Mouse (Mus musculus) heart, embryonic 14.5 days (tissue): ENCODE data around the gene Taz. TPM values are rescaled to one million over a fixed set of nuclear protein-coding genes. Genes with fewer than 3 reads are reported as not detected.

Experiments used
- ATAC-seq: fragments of 200-750 bp; cut with Nextera tagmentation; 2 replicates; pipeline ENCODE4 v1.8.0; 2017; ENCODE audit warnings: low read depth, moderate TSS enrichment; ENCODE audit not compliant: insufficient number of reproducible peaks, insufficient read depth, low FRiP score
- H3K27ac ChIP-seq, 2 experiments: fragments of 200-500 bp in 1 of 2; fragments of 300-500 bp in 1 of 2; sonication (generic) in 1 of 2; replicated peaks in 1 of 2; 2 replicates each; pipeline ENCODE4 v1.5.1; 2012 to 2014; ENCODE audit warnings: low read depth in 2 of 2, low read length in 2 of 2, control low read depth in 1 of 2, mild to moderate bottlenecking in 1 of 2, mixed read lengths in 1 of 2; ENCODE audit not compliant: control insufficient read depth in 1 of 2, insufficient read depth in 1 of 2
- H3K27me3 ChIP-seq: fragments of 300-500 bp; sonication (generic); 2 replicates; pipeline ENCODE4 v1.6.1; 2014; ENCODE audit warnings: mild to moderate bottlenecking, low read length, control low read depth; ENCODE audit not compliant: control insufficient read depth, insufficient read depth
- H3K36me3 ChIP-seq: fragments of 300-500 bp; sonication (generic); 2 replicates; pipeline ENCODE4 v1.6.1; 2014; ENCODE audit warnings: mild to moderate bottlenecking, control low read depth, low read length, mixed read lengths; ENCODE audit not compliant: control insufficient read depth, insufficient read depth
- H3K4me1 ChIP-seq, 2 experiments: fragments of 200-500 bp in 1 of 2; fragments of 300-500 bp in 1 of 2; sonication (generic) in 1 of 2; 2 replicates each; pipeline ENCODE4 v1.6.1; 2012 to 2014; ENCODE audit warnings: low read length in 2 of 2, control low read depth in 1 of 2, mixed read lengths in 1 of 2; ENCODE audit not compliant: control insufficient read depth in 2 of 2, insufficient read depth in 2 of 2
- H3K4me2 ChIP-seq: fragments of 300-500 bp; sonication (generic); 2 replicates; pipeline ENCODE4 v1.6.1; 2014; ENCODE audit warnings: mild to moderate bottlenecking, low read length
- H3K4me3 ChIP-seq, 2 experiments: fragments of 200-500 bp in 1 of 2; fragments of 300-500 bp in 1 of 2; sonication (generic) in 1 of 2; 2 replicates each; pipeline ENCODE4 v1.5.1; 2012 to 2014; ENCODE audit warnings: low read length in 2 of 2, mild to moderate bottlenecking in 2 of 2, control low read depth in 1 of 2, low read depth in 1 of 2, moderate library complexity in 1 of 2; ENCODE audit not compliant: control insufficient read depth in 1 of 2, insufficient read depth in 1 of 2
- H3K9ac ChIP-seq: fragments of 300-500 bp; sonication (generic); 2 replicates; pipeline ENCODE4 v1.6.1; 2014; ENCODE audit warnings: mild to moderate bottlenecking, low read length
- H3K9me3 ChIP-seq: fragments of 300-500 bp; sonication (generic); 2 replicates; pipeline ENCODE4 v1.6.1; 2016; ENCODE audit warnings: low read length, control low read depth; ENCODE audit not compliant: control insufficient read depth
- WGBS: fragments of 180-500 bp; shearing (Covaris S2); extraction: QIAGEN DNeasy Blood & Tissue Kit; methylation state at CpG from one replicate; pipeline ENCODE4 v1.1.7; 2014; 5-methylcytosine and 5-hydroxymethylcytosine counted together
- polyA plus RNA-seq: library from polyadenylated mRNA; unstranded; fragments of >200 nt; fragmentation: Nextera tagmentation; extraction: Ambion mirVana; gene quantifications from 2 replicates; pipeline ENCODE4 v1.2.1, GENCODE M21; 2014

The Taz gene
- polyA plus RNA-seq, 1 experiment from 2014 or later: 64.5 TPM

DNA sequence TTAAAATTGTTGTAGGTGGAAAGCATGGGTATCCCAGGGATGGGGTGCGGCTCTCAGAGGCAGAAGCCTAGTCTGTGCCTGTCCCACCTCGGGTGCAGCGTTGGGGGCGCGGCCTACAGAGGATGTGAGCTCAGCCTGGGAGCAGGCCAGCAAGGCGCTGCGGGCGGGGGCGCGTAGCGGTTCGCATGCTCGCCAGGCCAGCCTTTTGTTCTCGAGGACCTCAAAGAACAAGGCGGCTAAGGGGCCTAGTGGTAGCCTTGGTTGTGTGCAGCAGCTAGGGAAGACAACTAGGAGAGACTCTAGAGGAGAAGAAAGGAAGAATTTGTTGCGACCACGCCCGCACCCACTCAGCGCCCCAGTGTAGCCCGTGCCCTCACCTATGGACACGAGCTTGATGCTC, 36.0 kb upstream of the Taz start:
- Histone ChIP-seq H3K27me3 (no peaks in the 10 kb centered on the region), H3K4me3 (peak overlapping the region; percentile 58 to 95), H3K9me3 (no peaks in the 10 kb centered on the region), H3K9ac (peak overlapping the region; percentile 85), H3K27ac (peak overlapping the region; percentile 95 to 99), H3K4me1 (no peaks in the 10 kb centered on the region), H3K36me3 (peaks cover 31% of the 10 kb centered on the region), H3K4me2 (peak overlapping the region; percentile 74)
- peak; percentile 54 for ATAC-seq
- 26% methylated on average over 21 of the region's 21 CpGs for WGBS

- Histone ChIP-seq H3K4me3 (peak overlapping the region; percentile 58 to 95), H3K9ac (peak overlapping the region; percentile 85), H3K27ac (peak overlapping the region; percentile 95 to 99), H3K4me1 (no peaks in the 10 kb centered on the region), H3K9me3 (no peaks in the 10 kb centered on the region), H3K36me3 (peaks cover 25% of the 10 kb centered on the region), H3K4me2 (peak overlapping the region; percentile 74), H3K27me3 (no peaks in the 10 kb centered on the region)
- ATAC-seq: peak; percentile 81
- WGBS: 16% methylated on average over 38 of the region's 38 CpGs
Measured at GRCm38 (mm10) chrX:74246213-74246681, 35.5 kb upstream of the Taz start.

DNA sequence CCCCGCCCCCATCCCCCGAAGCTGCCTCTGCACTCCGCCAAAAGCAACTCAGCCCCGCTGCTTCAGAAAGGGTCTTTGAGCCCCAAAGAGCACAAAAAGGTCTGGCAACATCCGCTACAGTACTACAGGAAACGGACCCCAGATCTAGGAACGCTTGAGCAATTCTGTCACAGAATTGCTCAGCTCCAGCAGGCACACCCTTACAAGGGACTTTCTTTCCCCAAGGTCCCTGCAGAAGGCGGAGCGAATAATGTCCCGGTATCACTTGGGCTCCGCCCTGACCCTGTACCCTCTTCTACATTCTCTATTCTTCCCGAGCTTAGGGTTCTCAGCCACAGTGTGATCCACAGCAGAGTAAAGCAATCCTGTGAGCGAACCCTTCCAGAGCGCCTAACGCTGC, 35.0 kb upstream of the Taz start:
- Histone ChIP-seq H3K9ac (peak overlapping the region; percentile 71), H3K27ac (peak overlapping the region; percentile 90 to 95), H3K4me3 (peak overlapping the region; percentile 58 to 65), H3K27me3 (no peaks in the 10 kb centered on the region), H3K36me3 (peaks cover 20% of the 10 kb centered on the region), H3K9me3 (no peaks in the 10 kb centered on the region), H3K4me2 (peak overlapping the region; percentile 66), H3K4me1 (no peaks in the 10 kb centered on the region)
- WGBS: 18% methylated on average over 14 of the region's 15 CpGs
- ATAC-seq: peak; percentile 33

DNA sequence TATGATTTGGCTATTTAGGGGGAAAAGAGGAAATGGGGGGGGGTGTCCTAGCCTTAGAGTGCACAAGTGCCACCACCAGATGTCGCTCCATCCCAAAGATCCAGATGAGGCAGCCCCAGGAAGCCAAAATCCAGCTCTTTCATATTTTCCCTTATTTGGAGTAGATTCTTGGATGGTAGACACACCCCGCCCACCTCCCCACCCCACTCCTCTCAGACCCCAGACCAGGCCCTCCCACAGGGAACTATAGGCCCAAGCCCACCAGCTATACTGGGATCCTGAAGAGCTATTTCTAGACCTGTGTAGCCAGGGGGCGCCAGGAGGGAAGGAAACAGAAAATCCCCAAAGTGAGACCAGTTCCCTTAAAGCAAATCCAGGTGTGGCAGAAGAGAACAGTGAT, 33.1 kb upstream of the Taz start:
- Histone ChIP-seq H3K36me3 (0 out of 2 replicates have a peak, but pooled peaks cover under 1% of the 10 kb centered on the region), H3K9me3 (no peaks in the 10 kb centered on the region), H3K27ac (peak overlapping the region; percentile 77 to 89), H3K27me3 (no peaks in the 10 kb centered on the region), H3K4me3 (peak overlapping the region; percentile 43 to 55), H3K9ac (peak overlapping the region; percentile 75), H3K4me1 (no peaks in the 10 kb centered on the region), H3K4me2 (peak overlapping the region; percentile 66)
- ATAC-seq: no peak
- WGBS: 20% methylated on average over 3 of the region's 3 CpGs

DNA sequence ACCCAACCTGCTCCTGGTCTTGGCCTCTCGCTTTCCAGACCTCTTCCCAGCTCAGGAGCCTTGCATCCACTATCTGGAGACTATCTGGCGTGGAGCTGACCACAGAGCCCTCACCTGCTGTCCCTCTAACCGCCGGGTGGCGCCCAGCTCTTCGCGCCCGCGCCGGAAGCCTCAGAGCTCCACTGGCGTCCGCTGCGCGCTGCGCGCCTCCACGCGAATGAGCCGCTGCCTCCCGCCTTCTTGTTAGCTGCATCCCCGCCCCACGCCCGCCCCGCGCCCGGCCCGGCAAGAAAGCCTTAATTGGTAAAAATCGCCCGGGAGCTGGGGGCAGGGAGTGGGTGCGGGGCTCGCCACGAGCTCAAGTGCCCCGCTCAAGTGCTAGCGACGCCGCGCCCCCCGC, 32.1 kb upstream of the Taz start, which contains the start of gene Flna:
TSS of gene Flna (minus strand) at position 206 of the 400 bp plus-strand sequence.
- Histone ChIP-seq H3K27ac (peak within 1 kb of the TSS; percentile 77 to 89), H3K4me2 (peak within 1 kb of the TSS; percentile 66), H3K4me1 (no peaks in the 10 kb centered on the region), H3K4me3 (peak within 1 kb of the TSS; percentile 43 to 55), H3K36me3 (no peaks in the 10 kb centered on the region), H3K9ac (peak within 1 kb of the TSS; percentile 75), H3K9me3 (no peaks in the 10 kb centered on the region), H3K27me3 (no peaks in the 10 kb centered on the region)
- no peak for ATAC-seq
- 20% methylated on average over 38 of the region's 38 CpGs for WGBS

- WGBS: 14% methylated on average over 39 of the region's 39 CpGs
- Histone ChIP-seq H3K4me1 (no peaks in the 10 kb centered on the region), H3K4me3 (peak within 1 kb of the TSS; percentile 57 to 76), H3K4me2 (peak within 1 kb of the TSS; percentile 70), H3K36me3 (peaks cover 25% of the 10 kb centered on the region), H3K27ac (peak within 1 kb of the TSS; percentile 90 to 92), H3K9me3 (no peaks in the 10 kb centered on the region), H3K27me3 (no peaks in the 10 kb centered on the region), H3K9ac (peak within 1 kb of the TSS; percentile 86)
- ATAC-seq: peak; percentile 92
Measured at GRCm38 (mm10) chrX:74254153-74254887, 27.4 kb upstream of the Taz start, which contains the start of gene Emd. Emd (plus strand) TSS chrX:74254687.

DNA sequence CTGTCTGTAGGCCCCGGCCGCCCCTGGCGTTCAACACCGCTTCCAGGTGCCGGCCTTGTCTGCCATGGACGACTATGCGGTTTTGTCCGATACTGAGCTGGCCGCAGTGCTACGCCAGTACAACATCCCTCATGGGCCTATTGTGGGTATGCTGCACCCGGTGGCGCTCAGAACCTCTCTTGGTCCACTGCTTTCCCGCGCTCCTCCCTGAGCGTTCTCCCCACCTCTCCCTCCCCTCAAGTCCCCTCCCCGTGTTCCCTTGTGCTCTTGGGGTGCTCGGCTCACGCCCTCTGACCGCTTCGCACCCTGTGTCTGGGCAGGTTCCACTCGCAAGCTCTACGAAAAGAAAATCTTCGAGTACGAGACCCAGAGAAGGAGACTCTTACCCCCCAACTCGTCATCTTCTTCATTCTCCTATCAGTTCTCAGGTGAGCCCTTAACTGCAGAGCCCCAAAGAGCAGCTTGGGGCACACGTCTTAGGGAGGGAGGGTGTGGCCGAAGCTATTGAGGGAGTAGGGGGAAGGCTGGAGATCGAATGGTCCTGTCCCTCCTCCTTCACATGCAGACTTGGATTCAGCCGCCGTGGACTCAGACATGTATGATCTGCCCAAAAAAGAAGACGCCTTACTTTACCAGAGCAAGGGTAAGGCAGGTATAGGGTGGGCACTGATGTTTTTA, 26.7 kb upstream of the Taz start:
- H3K27ac ChIP-seq: peak overlapping the region; percentile 90 to 92
- H3K9ac ChIP-seq: peak overlapping the region; percentile 86
- H3K9me3 ChIP-seq: no peaks in the 10 kb centered on the region
- peak overlapping the region; percentile 57 to 76 for H3K4me3 ChIP-seq
- no peaks in the 10 kb centered on the region for H3K27me3 ChIP-seq
- peak; percentile 33; the same call in 1 of the 2 replicates for ATAC-seq
- WGBS: 24% methylated on average over 31 of the region's 31 CpGs
- H3K36me3 ChIP-seq: peaks cover 25% of the 10 kb centered on the region
- peak overlapping the region; percentile 70 for H3K4me2 ChIP-seq
- no peaks in the 10 kb centered on the region for H3K4me1 ChIP-seq
